Mouse (Mus musculus) myocyte (in vitro differentiated cells): ENCODE measurements around the gene Il17rd. TPM values are rescaled to one million over a fixed set of nuclear protein-coding genes. Genes with fewer than 3 reads are reported as not detected.
A peak's percentile ranks its signal among the peaks of the same experiment; 100 is the strongest.

Experiments used
- H3K27me3 ChIP-seq: one replicate; pipeline ENCODE4 v1.6.1; 2011; ENCODE audit not compliant: control insufficient read depth, insufficient read depth, insufficient read length
- H3K36me3 ChIP-seq: one replicate; pipeline ENCODE4 v1.6.1; 2011; ENCODE audit not compliant: control insufficient read depth, insufficient read depth
- H3K4me2 ChIP-seq: one replicate; pipeline ENCODE4 v1.6.1; 2011; ENCODE audit warnings: low read depth, control low read depth
- H3K4me3 ChIP-seq: one replicate; pipeline ENCODE4 v1.5.1; 2011; ENCODE audit warnings: mild to moderate bottlenecking, control low read depth, moderate library complexity
- H3K79me2 ChIP-seq: one replicate; pipeline ENCODE4 v1.6.1; 2011; ENCODE audit not compliant: control insufficient read depth, insufficient read depth
- H3ac ChIP-seq: one replicate; pipeline ENCODE4 v1.6.1; 2011; ENCODE audit not compliant: control insufficient read depth, insufficient read length
- CEBPB ChIP-seq: IDR thresholded peaks from 2 replicates; pipeline ENCODE4 v1.6.1; 2011; ENCODE audit warnings: mild to moderate bottlenecking, moderate library complexity; ENCODE audit not compliant: poor library complexity, insufficient read depth, severe bottlenecking
- E2F4 ChIP-seq: IDR thresholded peaks from one replicate; pipeline ENCODE4 v1.6.1; 2011; ENCODE audit warnings: mild to moderate bottlenecking, control low read depth, moderate library complexity; ENCODE audit not compliant: insufficient read depth
- MAX ChIP-seq: IDR thresholded peaks from one replicate; pipeline ENCODE4 v1.6.1; 2011; ENCODE audit warnings: low read depth, mild to moderate bottlenecking, control low read depth
- MYOD1 ChIP-seq, 3 experiments: IDR thresholded peaks; one replicate each; pipeline ENCODE4 v1.6.1; 2011; ENCODE audit warnings: control low read depth in 2 of 3, low read depth in 2 of 3, mild to moderate bottlenecking in 2 of 3, moderate library complexity in 1 of 3; ENCODE audit not compliant: insufficient read length in 2 of 3, control insufficient read depth in 1 of 3
- MYOG ChIP-seq, 3 experiments: IDR thresholded peaks; one replicate each; pipeline ENCODE4 v1.6.1; 2011; ENCODE audit warnings: control low read depth in 2 of 3, low read depth in 2 of 3, mild to moderate bottlenecking in 2 of 3; ENCODE audit not compliant: insufficient read length in 2 of 3, control insufficient read depth in 1 of 3, insufficient read depth in 1 of 3
- POLR2A ChIP-seq: IDR thresholded peaks from one replicate; pipeline ENCODE4 v1.6.1; 2011; ENCODE audit warnings: low read depth, mild to moderate bottlenecking, control low read depth, moderate library complexity; ENCODE audit not compliant: insufficient read length
- POLR2AphosphoS2 ChIP-seq: IDR thresholded peaks from one replicate; pipeline ENCODE4 v1.6.1; 2011; ENCODE audit warnings: low read depth, control low read depth; ENCODE audit not compliant: insufficient read length
- REST ChIP-seq: IDR thresholded peaks from one replicate; pipeline ENCODE4 v1.6.1; 2011; ENCODE audit warnings: mild to moderate bottlenecking, control low read depth, moderate library complexity; ENCODE audit not compliant: insufficient read depth, insufficient read length
- SRF ChIP-seq: IDR thresholded peaks from one replicate; pipeline ENCODE4 v1.6.1; 2011; ENCODE audit warnings: low read depth; ENCODE audit not compliant: control insufficient read depth, insufficient read length
- TCF12 ChIP-seq: IDR thresholded peaks from one replicate; pipeline ENCODE4 v1.6.1; 2011; ENCODE audit warnings: mild to moderate bottlenecking, control low read depth; ENCODE audit not compliant: poor library complexity, insufficient read depth, severe bottlenecking
- TCF3 ChIP-seq: IDR thresholded peaks from one replicate; pipeline ENCODE4 v1.6.1; 2011; ENCODE audit warnings: low read depth, control low read depth; ENCODE audit not compliant: insufficient read length
- USF1 ChIP-seq: IDR thresholded peaks from one replicate; pipeline ENCODE4 v1.6.1; 2011; ENCODE audit warnings: low read depth, mild to moderate bottlenecking, control low read depth, moderate library complexity
- polyA plus RNA-seq: library from polyadenylated mRNA; unstranded; fragments of >200 nt; fragmentation: generic; extraction: Trizol; gene quantifications from one replicate; pipeline ENCODE4 v1.2.1, GENCODE M21; 2012; ENCODE audit warnings: missing spikeins

Gene Il17rd
- polyA plus RNA-seq, 1 experiment = 1.9 TPM

- Histone ChIP-seq H3ac (no peak overlapping the region), H3K4me2 (no peak overlapping the region), H3K27me3 (no peaks in the 10 kb centered on the region), H3K36me3 (no peaks in the 10 kb centered on the region), H3K79me2 (peaks cover 5% of the 10 kb centered on the region), H3K4me3 (no peak overlapping the region)
- TF ChIP-seq POLR2AphosphoS2 (no peak), MYOG (IDR thresholded peaks at IDR 0.05; ENCODE audit: control insufficient read depth in 1 of 3, insufficient read depth in 1 of 3, insufficient read length in 2 of 3, low read depth in 2 of 3) (no peak), E2F4 (no peak), REST (no peak), USF1 (no peak), MAX (no peak), TCF3 (no peak), SRF (no peak), POLR2A (no peak), MYOD1 (IDR thresholded peaks at IDR 0.05; ENCODE audit: control insufficient read depth in 1 of 3, insufficient read length in 2 of 3, low read depth in 2 of 3) (no peak), CEBPB (no peak), TCF12 (no peak)
Measured at GRCm38 (mm10) chr14:27043416-27043815, 4.7 kb downstream of the Il17rd start.

- Histone ChIP-seq H3K27me3 (no peaks in the 10 kb centered on the region), H3ac (no peak overlapping the region), H3K79me2 (peaks cover 5% of the 10 kb centered on the region), H3K36me3 (no peaks in the 10 kb centered on the region), H3K4me3 (no peak overlapping the region), H3K4me2 (peak overlapping the region; percentile 56)
- TF ChIP-seq MYOG (IDR thresholded peaks at IDR 0.05; ENCODE audit: control insufficient read depth in 1 of 3, insufficient read depth in 1 of 3, insufficient read length in 2 of 3, low read depth in 2 of 3) (peak in 1 of 3 experiments; percentile 6), MAX (no peak), USF1 (peak; percentile 82), MYOD1 (IDR thresholded peaks at IDR 0.05; ENCODE audit: control insufficient read depth in 1 of 3, insufficient read length in 2 of 3, low read depth in 2 of 3) (peak in 1 of 3 experiments; percentile 30), POLR2A (peak; percentile 20)
Measured at GRCm38 (mm10) chr14:27044221-27044966, 5.7 kb downstream of the Il17rd start.

GRCm38 (mm10) chr14:27044967-27045361, 6.2 kb downstream of the Il17rd start:
- H3ac ChIP-seq = no peak overlapping the region
- no peaks in the 10 kb centered on the region for H3K27me3 ChIP-seq
- peak overlapping the region; percentile 56 for H3K4me2 ChIP-seq
- no peak overlapping the region for H3K4me3 ChIP-seq
- peaks cover 5% of the 10 kb centered on the region for H3K79me2 ChIP-seq
- no peaks in the 10 kb centered on the region for H3K36me3 ChIP-seq
- TF ChIP-seq MYOD1 (IDR thresholded peaks at IDR 0.05; ENCODE audit: control insufficient read depth in 1 of 3, insufficient read length in 2 of 3, low read depth in 2 of 3) = no peak
- TF ChIP-seq CEBPB = no peak
- no peak for TF ChIP-seq REST
- no peak for TF ChIP-seq USF1
- no peak for TF ChIP-seq E2F4
- no peak for TF ChIP-seq MYOG (IDR thresholded peaks at IDR 0.05; ENCODE audit: control insufficient read depth in 1 of 3, insufficient read depth in 1 of 3, insufficient read length in 2 of 3, low read depth in 2 of 3)
- TF ChIP-seq TCF3 = no peak
- no peak for TF ChIP-seq POLR2AphosphoS2
- no peak for TF ChIP-seq MAX
- no peak for TF ChIP-seq POLR2A
- no peak for TF ChIP-seq TCF12
- no peak for TF ChIP-seq SRF

GRCm38 (mm10) chr14:27048231-27048956, 9.7 kb downstream of the Il17rd start:
- TF ChIP-seq TCF12 = no peak
- TF ChIP-seq POLR2A = no peak
- no peak for TF ChIP-seq E2F4
- TF ChIP-seq REST = no peak
- TF ChIP-seq TCF3 = no peak
- TF ChIP-seq SRF = no peak
- TF ChIP-seq USF1 = no peak
- TF ChIP-seq POLR2AphosphoS2 = no peak
- no peak for TF ChIP-seq CEBPB
- TF ChIP-seq MYOG (IDR thresholded peaks at IDR 0.05; ENCODE audit: control insufficient read depth in 1 of 3, insufficient read depth in 1 of 3, insufficient read length in 2 of 3, low read depth in 2 of 3) = no peak
- TF ChIP-seq MAX = no peak
- TF ChIP-seq MYOD1 (IDR thresholded peaks at IDR 0.05; ENCODE audit: control insufficient read depth in 1 of 3, insufficient read length in 2 of 3, low read depth in 2 of 3) = no peak
- no peak overlapping the region for H3ac ChIP-seq
- H3K4me2 ChIP-seq = peak overlapping the region; percentile 14

More at GRCm38 (mm10) chr14:27048231-27048956, 9.7 kb downstream of the Il17rd start:
- no peaks in the 10 kb centered on the region for H3K36me3 ChIP-seq
- H3K79me2 ChIP-seq = peaks cover 3% of the 10 kb centered on the region
- no peaks in the 10 kb centered on the region for H3K27me3 ChIP-seq
- no peak overlapping the region for H3K4me3 ChIP-seq
